Mouse (Mus musculus) hindbrain, embryonic 15.5 days (tissue): ENCODE results near the gene Doc2g. TPM values are rescaled to one million over a fixed set of nuclear protein-coding genes. Genes with fewer than 3 reads are reported as not detected.
A peak's percentile ranks its signal among the peaks of the same experiment; 100 is the strongest.
"Not testable (repeated sequence)": the region's sequence is repeated elsewhere in the genome, so short reads cannot be mapped to it uniquely, and the experiment has no call there.

Source experiments
- ATAC-seq: fragments of 200-750 bp; cut with Nextera tagmentation; 2 replicates; pipeline ENCODE4 v1.8.0; 2017; ENCODE audit warnings: low read depth, moderate number of reproducible peaks, moderate TSS enrichment; ENCODE audit not compliant: low FRiP score
- H3K27ac ChIP-seq: fragments of 300-500 bp; sonication (generic); replicated peaks from 2 replicates; pipeline ENCODE4 v1.5.1; 2015; ENCODE audit warnings: mild to moderate bottlenecking, inconsistent platforms
- H3K27me3 ChIP-seq: fragments of 300-500 bp; sonication (generic); 2 replicates; pipeline ENCODE4 v1.6.1; 2015; ENCODE audit warnings: control low read depth, inconsistent platforms
- H3K36me3 ChIP-seq: fragments of 300-500 bp; sonication (generic); 2 replicates; pipeline ENCODE4 v1.6.1; 2015; ENCODE audit warnings: control low read depth, inconsistent platforms
- H3K4me1 ChIP-seq: fragments of 300-500 bp; sonication (generic); replicated peaks from 2 replicates; pipeline ENCODE4 v1.6.1; 2015; ENCODE audit warnings: control low read depth, inconsistent platforms
- H3K4me2 ChIP-seq: fragments of 300-500 bp; sonication (generic); 2 replicates; pipeline ENCODE4 v1.6.1; 2015; ENCODE audit warnings: moderate library complexity, mild to moderate bottlenecking, inconsistent platforms
- H3K4me3 ChIP-seq: fragments of 300-500 bp; sonication (generic); 2 replicates; pipeline ENCODE4 v1.5.1; 2015; ENCODE audit warnings: mild to moderate bottlenecking, inconsistent platforms
- H3K9ac ChIP-seq: fragments of 300-500 bp; sonication (generic); 2 replicates; pipeline ENCODE4 v1.6.1; 2015; ENCODE audit warnings: inconsistent platforms
- H3K9me3 ChIP-seq: fragments of 300-500 bp; sonication (generic); 2 replicates; pipeline ENCODE4 v1.6.1; 2016; ENCODE audit warnings: control low read depth, inconsistent platforms
- WGBS: fragments of 180-500 bp; shearing (Covaris S2); methylation state at CpG from one replicate; pipeline ENCODE4 v1.1.7; 2015; 5-methylcytosine and 5-hydroxymethylcytosine counted together
- polyA plus RNA-seq: library from polyadenylated mRNA; unstranded; fragments of >200 nt; fragmentation: Nextera tagmentation; extraction: Ambion mirVana; gene quantifications from 2 replicates; pipeline ENCODE4 v1.2.1, GENCODE M21; 2015

Gene Doc2g
- polyA plus RNA-seq, 1 experiment from 2014 or later = 5.9 TPM

- ATAC-seq = no peak
- Histone ChIP-seq H3K27ac (no peak within 1 kb of the TSS), H3K4me3 (no peak within 1 kb of the TSS), H3K4me1 (no peaks in the 10 kb centered on the region), H3K36me3 (no peaks in the 10 kb centered on the region), H3K9me3 (no peaks in the 10 kb centered on the region), H3K4me2 (no peak within 1 kb of the TSS), H3K27me3 (no peaks in the 10 kb centered on the region), H3K9ac (no peak within 1 kb of the TSS)
- 62% methylated on average over 9 of the region's 9 CpGs for WGBS
These were observed 30.9 kb upstream of the Doc2g start, which contains the start of gene Aldh3b2 for GRCm38 (mm10) chr19:3972229-3972628. Aldh3b2 (plus strand) TSS chr19:3972328.

- not testable (repeated sequence) for H3K27ac ChIP-seq, H3K4me1 ChIP-seq, ATAC-seq, H3K9ac ChIP-seq, H3K27me3 ChIP-seq, H3K4me3 ChIP-seq, H3K9me3 ChIP-seq, H3K36me3 ChIP-seq, H3K4me2 ChIP-seq
- 77% methylated on average over 6 of the region's 6 CpGs for WGBS
These were observed 28.5 kb upstream of the Doc2g start for GRCm38 (mm10) chr19:3974608-3975007.

- H3K27ac ChIP-seq = no peak overlapping the region
- H3K36me3 ChIP-seq = no peaks in the 10 kb centered on the region
- ATAC-seq = no peak
- no peaks in the 10 kb centered on the region for H3K9me3 ChIP-seq
- WGBS = 93% methylated on average over 2 of the region's 2 CpGs
- H3K9ac ChIP-seq = no peak overlapping the region
- no peak overlapping the region for H3K4me2 ChIP-seq
- no peaks in the 10 kb centered on the region for H3K27me3 ChIP-seq
- H3K4me1 ChIP-seq = no peaks in the 10 kb centered on the region
- H3K4me3 ChIP-seq = no peak overlapping the region
These were observed 27.2 kb upstream of the Doc2g start for GRCm38 (mm10) chr19:3975866-3976265.

- WGBS = 17% methylated on average over 4 of the region's 4 CpGs
- no peaks in the 10 kb centered on the region for H3K27me3 ChIP-seq
- H3K4me1 ChIP-seq = peaks cover 3% of the 10 kb centered on the region; the same call in 1 of the 2 replicates
- H3K9me3 ChIP-seq = no peaks in the 10 kb centered on the region
- H3K4me3 ChIP-seq = no peak overlapping the region
- H3K9ac ChIP-seq = no peak overlapping the region
- no peak overlapping the region for H3K4me2 ChIP-seq
- no peak overlapping the region for H3K27ac ChIP-seq
- peak; percentile 71 for ATAC-seq
- H3K36me3 ChIP-seq = no peaks in the 10 kb centered on the region
These were observed 22.8 kb upstream of the Doc2g start for GRCm38 (mm10) chr19:3980309-3980708.

GRCm38 (mm10) chr19:3980917-3981316 is 22.2 kb upstream of the Doc2g start:
- no peak overlapping the region for H3K4me2 ChIP-seq
- H3K9me3 ChIP-seq = no peaks in the 10 kb centered on the region
- no peaks in the 10 kb centered on the region for H3K27me3 ChIP-seq
- H3K27ac ChIP-seq = no peak overlapping the region
- peaks cover 5% of the 10 kb centered on the region; the same call in 1 of the 2 replicates for H3K4me1 ChIP-seq
- no peak for ATAC-seq
- H3K36me3 ChIP-seq = no peaks in the 10 kb centered on the region
- no peak overlapping the region for H3K9ac ChIP-seq
- WGBS = 82% methylated on average over 9 of the region's 9 CpGs
- no peak overlapping the region for H3K4me3 ChIP-seq

- H3K36me3 ChIP-seq = no peaks in the 10 kb centered on the region
- H3K27me3 ChIP-seq = no peaks in the 10 kb centered on the region
- no peak for ATAC-seq
- peaks cover 5% of the 10 kb centered on the region; the same call in 1 of the 2 replicates for H3K4me1 ChIP-seq
- H3K4me2 ChIP-seq = no peak overlapping the region
- H3K27ac ChIP-seq = no peak overlapping the region
- H3K4me3 ChIP-seq = no peak overlapping the region
- no peaks in the 10 kb centered on the region for H3K9me3 ChIP-seq
- WGBS = 27% methylated on average over 9 of the region's 9 CpGs
- H3K9ac ChIP-seq = no peak overlapping the region
These were observed 19.4 kb upstream of the Doc2g start for GRCm38 (mm10) chr19:3983527-3984200.

- Histone ChIP-seq H3K4me3 (no peak overlapping the region), H3K27ac (no peak overlapping the region), H3K36me3 (no peaks in the 10 kb centered on the region), H3K4me1 (peaks cover 5% of the 10 kb centered on the region; the same call in 1 of the 2 replicates), H3K4me2 (no peak overlapping the region), H3K9ac (no peak overlapping the region), H3K27me3 (no peaks in the 10 kb centered on the region), H3K9me3 (no peaks in the 10 kb centered on the region)
- 15% methylated on average over 8 of the region's 8 CpGs for WGBS
- no peak for ATAC-seq
These were observed 17.8 kb upstream of the Doc2g start for GRCm38 (mm10) chr19:3985261-3985681.

GRCm38 (mm10) chr19:3986334-3986733 is 16.8 kb upstream of the Doc2g start, which contains the start of gene Acy3:
Acy3 (plus strand) TSS chr19:3986570.
- 16% methylated on average over 8 of the region's 8 CpGs for WGBS
- Histone ChIP-seq H3K9me3 (no peaks in the 10 kb centered on the region), H3K27ac (no peak within 1 kb of the TSS), H3K4me3 (no peak within 1 kb of the TSS), H3K4me1 (peaks cover 5% of the 10 kb centered on the region; the same call in 1 of the 2 replicates), H3K9ac (no peak within 1 kb of the TSS), H3K4me2 (no peak within 1 kb of the TSS), H3K36me3 (no peaks in the 10 kb centered on the region), H3K27me3 (no peaks in the 10 kb centered on the region)
- peak; percentile 23; the same call in 1 of the 2 replicates for ATAC-seq

GRCm38 (mm10) chr19:3988066-3988465 is 15.0 kb upstream of the Doc2g start:
- Histone ChIP-seq H3K4me3 (no peak overlapping the region), H3K27me3 (no peaks in the 10 kb centered on the region), H3K9ac (no peak overlapping the region), H3K9me3 (no peaks in the 10 kb centered on the region), H3K27ac (no peak overlapping the region), H3K4me1 (peaks cover 5% of the 10 kb centered on the region; the same call in 1 of the 2 replicates), H3K36me3 (no peaks in the 10 kb centered on the region), H3K4me2 (no peak overlapping the region)
- no peak for ATAC-seq
- WGBS = 90% methylated on average over 14 of the region's 14 CpGs

GRCm38 (mm10) chr19:3988750-3989149 is 14.4 kb upstream of the Doc2g start:
- no peaks in the 10 kb centered on the region for H3K36me3 ChIP-seq
- H3K4me3 ChIP-seq = no peak overlapping the region
- WGBS = 84% methylated on average over 4 of the region's 4 CpGs
- peaks cover 5% of the 10 kb centered on the region; the same call in 1 of the 2 replicates for H3K4me1 ChIP-seq
- no peak overlapping the region for H3K4me2 ChIP-seq
- H3K9ac ChIP-seq = no peak overlapping the region
- no peak for ATAC-seq
- no peaks in the 10 kb centered on the region for H3K27me3 ChIP-seq
- H3K9me3 ChIP-seq = no peaks in the 10 kb centered on the region
- H3K27ac ChIP-seq = no peak overlapping the region

GRCm38 (mm10) chr19:3990804-3991203 is 12.3 kb upstream of the Doc2g start:
- WGBS = 43% methylated on average over 6 of the region's 6 CpGs
- Histone ChIP-seq H3K4me1 (no peaks in the 10 kb centered on the region), H3K27me3 (no peaks in the 10 kb centered on the region), H3K4me2 (no peak overlapping the region), H3K9me3 (no peaks in the 10 kb centered on the region), H3K27ac (no peak overlapping the region), H3K4me3 (no peak overlapping the region), H3K36me3 (no peaks in the 10 kb centered on the region), H3K9ac (no peak overlapping the region)
- no peak for ATAC-seq

GRCm38 (mm10) chr19:3991562-3991961 is 11.6 kb upstream of the Doc2g start:
- no peak overlapping the region for H3K9ac ChIP-seq
- no peaks in the 10 kb centered on the region for H3K27me3 ChIP-seq
- WGBS = 92% methylated on average over 3 of the region's 3 CpGs
- ATAC-seq = no peak
- H3K36me3 ChIP-seq = no peaks in the 10 kb centered on the region
- no peak overlapping the region for H3K4me2 ChIP-seq
- no peaks in the 10 kb centered on the region for H3K4me1 ChIP-seq
- no peak overlapping the region for H3K4me3 ChIP-seq
- H3K9me3 ChIP-seq = no peaks in the 10 kb centered on the region
- no peak overlapping the region for H3K27ac ChIP-seq

- Histone ChIP-seq H3K4me2 (no peak overlapping the region), H3K27me3 (no peaks in the 10 kb centered on the region), H3K9ac (no peak overlapping the region), H3K27ac (no peak overlapping the region), H3K4me3 (no peak overlapping the region), H3K36me3 (no peaks in the 10 kb centered on the region), H3K9me3 (no peaks in the 10 kb centered on the region), H3K4me1 (no peaks in the 10 kb centered on the region)
- 80% methylated on average over 3 of the region's 3 CpGs for WGBS
- no peak for ATAC-seq
These were observed 11.1 kb upstream of the Doc2g start for GRCm38 (mm10) chr19:3991966-3992365.
